Mouse (Mus musculus) liver, postnatal 0 days (tissue): ENCODE measurements at regions not wholly inside any gene's neighbourhood (a gene's known extent, or its start where the extent isn't known, plus 50 kb on each side); places are given as distances from the start of the nearest gene placed in this dataset.

Experiments
- ATAC-seq: fragments of 200-750 bp; cut with Nextera tagmentation; 2 replicates; pipeline ENCODE4 v1.8.0; 2017; ENCODE audit warnings: mild to moderate bottlenecking, moderate library complexity
- DNase-seq: peaks from one replicate; pipeline ENCODE4 v3.0.0-alpha.2; 2016
- H3K27ac ChIP-seq: fragments of 300-500 bp; sonication (generic); 2 replicates; pipeline ENCODE4 v1.5.1; 2014; ENCODE audit warnings: antibody characterized with exemption, moderate library complexity, mild to moderate bottlenecking, low read depth
- H3K27me3 ChIP-seq: fragments of 300-500 bp; sonication (generic); 2 replicates; pipeline ENCODE4 v1.6.1; 2014; ENCODE audit warnings: low read length, control low read depth, mixed read lengths; ENCODE audit not compliant: insufficient read depth
- H3K36me3 ChIP-seq: fragments of 300-500 bp; sonication (generic); replicated peaks from 2 replicates; pipeline ENCODE4 v1.6.1; 2014; ENCODE audit warnings: mild to moderate bottlenecking, control low read depth, low read length, moderate library complexity, mixed read lengths; ENCODE audit not compliant: insufficient read depth
- H3K4me1 ChIP-seq: fragments of 300-500 bp; sonication (generic); 2 replicates; pipeline ENCODE4 v1.6.1; 2014; ENCODE audit warnings: antibody characterized with exemption, mild to moderate bottlenecking, control low read depth; ENCODE audit not compliant: insufficient read depth
- H3K4me2 ChIP-seq: fragments of 300-500 bp; sonication (generic); 2 replicates; pipeline ENCODE4 v1.6.1; 2014; ENCODE audit warnings: low read depth, mild to moderate bottlenecking, low read length, moderate library complexity, mixed read lengths
- H3K4me3 ChIP-seq: fragments of 300-500 bp; sonication (generic); 2 replicates; pipeline ENCODE4 v1.5.1; 2014; ENCODE audit warnings: low read depth, low read length
- H3K9ac ChIP-seq: fragments of 300-500 bp; sonication (generic); replicated peaks from 2 replicates; pipeline ENCODE4 v1.6.1; 2014; ENCODE audit warnings: mild to moderate bottlenecking, moderate library complexity
- H3K9me3 ChIP-seq: fragments of 300-500 bp; sonication (generic); 2 replicates; pipeline ENCODE4 v1.6.1; 2016; ENCODE audit warnings: mild to moderate bottlenecking, control low read depth, low read length, mixed read lengths
- CTCF ChIP-seq: sonication (generic); IDR thresholded peaks from 2 replicates; pipeline ENCODE4 v1.5.1; 2016; ENCODE audit warnings: antibody characterized with exemption, low read depth
- EP300 ChIP-seq: IDR thresholded peaks from 2 replicates; pipeline ENCODE4 v1.6.1; 2016; ENCODE audit warnings: antibody characterized with exemption, low read depth, mild to moderate bottlenecking
- WGBS: fragments of 180-500 bp; shearing (Covaris S2); extraction: QIAGEN DNeasy Blood & Tissue Kit; methylation state at CpG from one replicate; pipeline ENCODE4 v1.1.7; 2014; ENCODE audit not compliant: insufficient replicate concordance; 5-methylcytosine and 5-hydroxymethylcytosine counted together

DNA sequence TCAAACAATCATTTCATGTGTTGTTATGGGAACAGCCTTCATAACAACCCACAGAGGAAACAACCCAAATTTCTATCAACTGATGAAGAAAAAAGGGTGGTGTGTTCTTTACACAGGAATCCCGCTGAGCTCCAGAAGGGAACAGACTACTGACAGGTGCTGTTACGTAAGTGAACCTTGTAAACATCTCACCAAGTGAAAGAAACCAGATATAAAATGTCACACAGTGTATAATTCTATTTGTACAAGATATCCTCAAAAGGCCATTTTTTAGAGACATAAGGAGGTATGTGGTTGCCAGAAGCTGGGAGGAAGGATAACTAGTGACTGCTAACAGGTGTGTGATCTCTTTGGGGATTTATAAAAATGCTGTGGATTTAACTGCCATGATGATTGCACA is 119.9 kb downstream of the Plod2 start:
- Histone ChIP-seq H3K4me1 (no peaks in the 10 kb centered on the region), H3K4me3 (no peak overlapping the region), H3K9ac (no peak overlapping the region), H3K4me2 (no peak overlapping the region), H3K27me3 (no peaks in the 10 kb centered on the region), H3K27ac (no peak overlapping the region), H3K9me3 (no peaks in the 10 kb centered on the region), H3K36me3 (no peaks in the 10 kb centered on the region)
- ATAC-seq (no peak), DNase-seq (no peak)
- TF ChIP-seq CTCF (no peak), EP300 (no peak)
- 66% methylated on average over 2 of the region's 2 CpGs for WGBS

DNA sequence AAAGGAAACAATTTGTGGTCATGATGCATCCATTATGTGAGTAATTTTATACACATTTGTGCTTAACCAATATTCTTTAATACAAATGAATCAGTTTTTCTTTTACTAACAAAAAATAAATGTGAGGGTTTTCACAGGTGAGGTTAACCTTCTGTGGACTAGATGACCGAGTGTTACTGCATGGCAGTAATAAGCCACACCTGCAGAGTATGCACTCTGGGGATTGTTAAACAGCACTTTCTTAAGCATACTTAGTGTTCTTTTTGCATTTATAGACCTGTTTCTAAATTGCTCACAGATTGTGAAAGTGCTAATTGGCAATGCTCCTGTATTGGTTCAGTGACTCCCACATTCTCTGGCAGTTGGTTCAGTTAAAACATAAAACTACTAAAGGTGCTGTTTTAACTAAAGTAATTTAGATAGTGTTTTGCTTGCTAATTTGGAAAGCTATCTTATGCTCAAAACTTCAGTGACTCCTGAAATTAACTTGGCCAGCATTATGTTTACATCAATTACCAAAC is 125.4 kb downstream of the Plod2 start:
- no peaks in the 10 kb centered on the region for H3K27me3 ChIP-seq
- no peaks in the 10 kb centered on the region for H3K36me3 ChIP-seq

DNA sequence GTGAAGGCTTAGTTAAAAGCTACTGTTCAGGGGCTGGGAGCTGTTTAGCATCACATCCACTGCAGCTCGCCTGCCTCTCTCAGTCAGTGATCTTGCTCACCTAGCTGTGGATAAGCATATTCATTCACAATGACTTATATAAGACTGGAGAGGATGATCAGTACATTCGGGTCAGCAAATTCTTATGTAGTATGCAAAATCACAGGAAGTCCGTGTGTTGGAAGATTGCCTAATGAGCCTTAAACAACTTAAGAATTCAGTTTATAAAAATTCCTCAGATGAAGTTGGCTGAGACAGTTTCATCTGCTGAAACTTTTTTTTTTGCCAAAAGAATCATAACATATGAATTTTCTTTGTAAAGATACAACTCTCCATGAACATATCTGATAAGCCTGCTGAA is 129.9 kb downstream of the Plod2 start:
- WGBS: 49% methylated on average over 3 of the region's 3 CpGs
- H3K4me3 ChIP-seq: no peak overlapping the region
- ATAC-seq: no peak

More for the DNA sequence above, 125.4 kb downstream of the Plod2 start:
- Histone ChIP-seq H3K4me1 (no peaks in the 10 kb centered on the region), H3K4me2 (no peak overlapping the region), H3K9me3 (no peaks in the 10 kb centered on the region), H3K27ac (no peak overlapping the region), H3K9ac (no peak overlapping the region), H3K4me3 (no peak overlapping the region)
- ATAC-seq (no peak), DNase-seq (no peak)
- TF ChIP-seq CTCF (no peak), EP300 (no peak)
- WGBS: 71% methylated on average over 1 of the region's 1 CpGs

DNA sequence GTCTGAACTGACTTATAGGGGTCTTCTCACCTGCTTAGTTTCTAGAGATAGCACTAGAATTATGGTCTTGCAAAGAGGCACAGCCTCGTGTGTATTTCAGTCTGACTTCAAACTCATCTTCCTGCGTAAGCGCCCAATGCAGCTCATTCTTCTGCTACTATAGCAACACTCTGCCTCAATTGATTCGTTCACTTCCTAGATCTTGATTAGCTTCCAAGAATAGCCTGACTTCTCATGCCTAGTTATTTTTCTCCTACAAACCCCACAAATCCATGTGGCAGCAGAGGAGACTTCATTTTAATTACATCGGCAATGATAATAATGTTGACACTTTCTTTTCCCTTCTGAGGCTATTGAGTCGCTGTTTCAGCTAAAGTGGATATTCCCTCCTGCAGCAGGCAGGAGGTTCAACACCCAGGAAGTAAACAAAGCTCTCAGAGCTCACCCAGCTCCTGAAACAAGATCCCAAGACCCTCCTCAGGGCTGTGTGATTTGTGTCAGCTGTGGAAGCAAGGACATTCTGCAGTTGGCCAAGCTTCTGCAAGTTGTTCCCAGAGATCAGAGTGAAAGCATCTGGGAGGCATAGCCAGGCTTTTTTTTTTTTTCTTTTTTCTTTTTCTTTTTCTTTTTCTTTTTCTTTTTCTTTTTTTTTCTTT is 152.5 kb downstream of the Plod2 start:
- Histone ChIP-seq H3K27ac (no peak overlapping the region), H3K4me3 (no peak overlapping the region), H3K4me1 (no peaks in the 10 kb centered on the region), H3K9me3 (no peaks in the 10 kb centered on the region), H3K27me3 (no peaks in the 10 kb centered on the region), H3K4me2 (no peak overlapping the region), H3K9ac (no peak overlapping the region), H3K36me3 (no peaks in the 10 kb centered on the region)
- 55% methylated on average over 6 of the region's 6 CpGs for WGBS
- no peak for DNase-seq
- no peak for TF ChIP-seq CTCF
- TF ChIP-seq EP300: no peak
- no peak for ATAC-seq

More for the DNA sequence above, 129.9 kb downstream of the Plod2 start:
- no peak overlapping the region for H3K9ac ChIP-seq
- no peak overlapping the region for H3K4me2 ChIP-seq
- H3K36me3 ChIP-seq: no peaks in the 10 kb centered on the region
- no peaks in the 10 kb centered on the region for H3K4me1 ChIP-seq
- H3K27me3 ChIP-seq: no peaks in the 10 kb centered on the region
- no peaks in the 10 kb centered on the region for H3K9me3 ChIP-seq
- no peak overlapping the region for H3K27ac ChIP-seq
- DNase-seq: no peak
- TF ChIP-seq CTCF: no peak
- TF ChIP-seq EP300: no peak

DNA sequence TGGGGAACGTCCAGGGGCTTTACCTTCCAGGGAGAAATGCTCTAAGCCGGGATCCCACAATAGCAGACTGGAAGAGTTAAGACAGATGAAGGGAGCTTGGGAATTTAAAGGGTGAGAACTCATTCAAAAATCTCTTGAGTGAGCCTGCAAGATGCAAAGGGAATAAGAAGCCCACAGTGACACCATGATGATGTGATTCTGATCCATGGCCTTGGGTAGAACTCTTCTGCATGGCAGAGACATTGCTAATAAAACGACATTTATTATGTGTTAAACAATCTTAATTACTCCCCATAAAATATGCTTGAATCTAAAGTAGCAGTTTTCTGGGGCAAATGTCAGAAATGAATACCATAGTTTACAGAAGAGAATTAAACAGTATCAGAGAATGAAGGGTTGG is 155.9 kb downstream of the Plod2 start:
- Histone ChIP-seq H3K27ac (no peak overlapping the region), H3K27me3 (no peaks in the 10 kb centered on the region)
- 65% methylated on average over 3 of the region's 3 CpGs for WGBS

DNA sequence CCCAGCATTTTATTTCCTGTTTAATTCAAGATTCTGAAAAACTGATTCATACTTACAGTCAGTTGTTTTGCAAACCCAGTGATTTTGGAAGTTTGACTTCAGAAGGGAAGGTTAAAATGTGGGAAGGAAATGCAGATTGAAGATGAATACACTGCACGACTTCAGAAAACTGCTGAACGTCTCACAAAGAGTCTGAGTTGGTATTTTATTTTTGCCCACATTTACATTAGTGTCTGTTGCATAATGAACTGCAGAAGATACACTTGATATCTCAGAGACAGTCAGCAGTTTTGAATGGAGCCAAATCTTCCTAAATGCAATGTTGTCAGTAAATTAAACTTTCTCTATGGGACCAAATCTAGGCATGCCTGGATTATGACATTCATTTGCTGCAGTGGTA is 162.7 kb downstream of the Plod2 start:
- Histone ChIP-seq H3K9me3 (no peaks in the 10 kb centered on the region), H3K27me3 (no peaks in the 10 kb centered on the region), H3K27ac (no peak overlapping the region), H3K4me2 (no peak overlapping the region), H3K9ac (no peak overlapping the region), H3K4me3 (no peak overlapping the region), H3K4me1 (no peaks in the 10 kb centered on the region), H3K36me3 (no peaks in the 10 kb centered on the region)
- no peak for ATAC-seq
- TF ChIP-seq EP300 (no peak), CTCF (no peak)
- whole genome bisulfite sequencing: 59% methylated on average over 2 of the region's 2 CpGs
- DNase-seq: no peak

More for the DNA sequence above, 155.9 kb downstream of the Plod2 start:
- H3K4me2 ChIP-seq: no peak overlapping the region
- DNase-seq (no peak), ATAC-seq (no peak)
- H3K4me1 ChIP-seq: no peaks in the 10 kb centered on the region
- no peak for TF ChIP-seq EP300
- no peak for TF ChIP-seq CTCF
- H3K4me3 ChIP-seq: no peak overlapping the region
- H3K9ac ChIP-seq: no peak overlapping the region
- no peaks in the 10 kb centered on the region for H3K9me3 ChIP-seq
- H3K36me3 ChIP-seq: no peaks in the 10 kb centered on the region

DNA sequence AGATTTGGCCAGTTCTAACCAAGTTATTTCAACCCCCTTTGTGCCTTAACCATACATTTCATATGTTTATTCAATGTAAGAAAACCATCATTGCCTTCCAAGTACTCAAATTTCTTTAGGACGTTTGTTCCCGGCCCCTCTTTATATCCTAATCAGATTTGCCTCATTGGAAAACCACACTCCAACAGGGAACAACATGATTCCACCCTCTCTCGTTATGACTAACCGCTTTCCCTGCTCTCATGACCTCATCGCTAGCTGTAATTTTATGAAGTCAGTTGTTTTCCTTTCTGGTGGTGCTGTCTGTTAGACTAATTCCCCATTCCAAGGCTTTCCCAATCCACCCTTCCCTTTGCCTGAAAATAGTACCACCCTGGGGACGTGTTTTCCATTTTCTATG is 165.0 kb downstream of the Plod2 start:
- Histone ChIP-seq H3K27me3 (no peaks in the 10 kb centered on the region), H3K4me3 (no peak overlapping the region), H3K4me1 (no peaks in the 10 kb centered on the region), H3K27ac (no peak overlapping the region), H3K9ac (no peak overlapping the region), H3K4me2 (no peak overlapping the region), H3K36me3 (no peaks in the 10 kb centered on the region), H3K9me3 (no peaks in the 10 kb centered on the region)
- no peak for TF ChIP-seq EP300
- TF ChIP-seq CTCF: no peak
- ATAC-seq (no peak), DNase-seq (no peak)
- 74% methylated on average over 6 of the region's 6 CpGs for WGBS
